Mouse (Mus musculus) megakaryocyte, adult 5-6 weeks (primary cell): ENCODE results near the gene Pkdcc. TPM values are rescaled to one million over a fixed set of nuclear protein-coding genes. Genes with fewer than 3 reads are reported as not detected.

Source experiments
- ATAC-seq: 2 replicates; pipeline ENCODE4 v1.8.0; 2016; ENCODE audit warnings: mild to moderate bottlenecking, inconsistent platforms; ENCODE audit not compliant: poor library complexity, severe bottlenecking
- total RNA-seq, 2 experiments: library from RNA; stranded (forward) in 1 of 2; stranded (reverse) in 1 of 2; fragments of 153-499, 151-499 nt in 1 of 2; fragments of 221-1000, 200-1000 nt in 1 of 2; gene quantifications; 2 replicates each; pipeline versions ENCODE4 v1.2.3 to v1.2.4; 2015 to 2017

Gene Pkdcc
- total RNA-seq, 2 experiments from 2014 or later: 4.8 to 8.9 TPM

DNA sequence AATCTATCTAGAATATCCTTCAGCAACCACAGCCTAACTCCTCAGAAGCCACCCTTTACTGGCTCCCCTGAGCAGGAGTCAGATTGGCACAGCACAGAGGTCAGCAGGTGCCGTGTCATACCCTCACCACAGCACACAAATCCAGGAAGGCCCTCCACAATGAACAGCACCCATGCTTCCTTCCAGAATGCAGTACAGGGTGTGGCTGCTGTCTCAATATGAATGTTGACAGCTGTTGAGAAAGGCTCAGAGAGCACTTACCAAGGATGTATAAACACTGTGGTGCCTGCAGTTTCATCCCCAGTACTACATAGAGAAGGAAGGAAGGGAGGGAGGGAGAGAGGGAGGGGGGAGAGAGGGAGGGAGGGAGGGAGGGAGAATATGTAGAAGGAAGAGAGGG, 29.4 kb downstream of the Pkdcc start:
- ATAC-seq: no peak

DNA sequence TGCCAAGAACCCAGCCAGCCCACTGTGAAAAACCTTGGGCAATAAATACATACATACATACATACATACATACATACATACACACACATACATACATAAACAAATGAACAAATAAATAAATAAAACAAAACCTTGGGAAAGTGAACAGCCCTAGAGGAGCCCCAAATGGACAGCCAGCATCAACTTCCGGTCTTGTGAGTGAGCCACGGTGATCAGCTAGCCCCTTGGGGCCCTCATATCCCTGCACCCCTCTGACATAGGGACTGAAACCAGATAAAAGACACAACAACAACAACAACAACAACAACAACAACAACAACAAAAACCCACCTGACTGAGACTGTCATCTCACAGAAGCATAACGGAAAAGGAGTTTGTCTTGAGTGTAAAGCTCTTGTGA, 30.4 kb downstream of the Pkdcc start:
- no peak for ATAC-seq

DNA sequence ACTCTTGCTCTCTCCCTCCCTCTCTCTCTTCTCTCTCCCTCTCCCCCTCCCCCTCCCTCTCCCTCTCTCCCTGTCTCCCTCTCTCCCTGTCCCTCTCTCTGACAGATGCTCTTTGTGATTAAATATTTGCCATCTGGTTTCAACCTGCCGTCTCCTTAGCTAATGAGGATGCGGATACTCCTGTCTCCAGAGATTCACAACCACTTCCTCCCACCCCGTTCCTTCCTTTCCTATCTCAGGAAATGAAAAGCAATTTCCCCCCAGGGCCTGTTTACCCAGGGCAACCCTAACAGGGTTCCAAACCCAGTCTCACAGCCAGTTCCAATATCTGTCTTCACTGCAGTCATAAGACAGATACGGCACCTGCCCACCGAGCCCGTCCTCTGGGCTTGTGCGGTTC, 31.0 kb downstream of the Pkdcc start:
- ATAC-seq: no peak

DNA sequence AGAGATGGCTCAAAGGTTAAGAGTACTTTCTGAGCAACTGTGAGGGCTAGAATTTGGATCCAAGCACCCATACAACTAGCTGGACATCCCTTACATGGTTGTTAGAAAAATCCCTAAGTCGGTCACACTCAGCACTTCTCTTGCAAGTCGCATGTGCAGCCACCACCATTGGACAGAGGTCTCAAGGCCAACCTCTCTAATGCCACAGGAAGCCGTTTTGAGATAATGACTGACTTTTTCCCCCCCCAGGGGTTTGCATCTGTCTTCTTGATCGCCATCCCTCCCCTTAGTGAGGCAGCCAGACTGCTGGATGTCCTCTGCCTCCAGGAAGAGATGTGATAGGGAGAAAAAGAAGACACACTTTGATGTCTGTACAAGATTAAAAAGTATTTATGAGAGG, 32.1 kb downstream of the Pkdcc start:
- no peak for ATAC-seq

DNA sequence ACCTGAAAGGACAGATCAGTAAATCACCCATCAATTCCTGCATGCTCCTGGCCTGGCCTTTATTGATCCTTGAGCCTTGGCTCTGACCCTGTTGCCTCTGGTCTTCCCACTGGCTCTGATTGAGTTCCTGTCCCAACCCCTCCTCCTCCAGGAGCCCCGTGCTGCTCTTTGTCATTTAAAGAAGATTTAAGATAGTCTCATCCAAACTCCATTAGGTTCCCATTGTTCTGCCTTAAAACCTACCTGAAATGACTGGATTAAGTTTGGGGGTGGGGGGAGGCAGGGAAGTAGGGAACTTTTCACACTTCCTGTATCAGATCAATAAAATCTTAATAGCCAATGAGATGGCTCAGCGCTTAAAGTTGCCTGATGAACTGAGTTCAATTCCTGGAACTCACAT, 33.4 kb downstream of the Pkdcc start:
- ATAC-seq: no peak

DNA sequence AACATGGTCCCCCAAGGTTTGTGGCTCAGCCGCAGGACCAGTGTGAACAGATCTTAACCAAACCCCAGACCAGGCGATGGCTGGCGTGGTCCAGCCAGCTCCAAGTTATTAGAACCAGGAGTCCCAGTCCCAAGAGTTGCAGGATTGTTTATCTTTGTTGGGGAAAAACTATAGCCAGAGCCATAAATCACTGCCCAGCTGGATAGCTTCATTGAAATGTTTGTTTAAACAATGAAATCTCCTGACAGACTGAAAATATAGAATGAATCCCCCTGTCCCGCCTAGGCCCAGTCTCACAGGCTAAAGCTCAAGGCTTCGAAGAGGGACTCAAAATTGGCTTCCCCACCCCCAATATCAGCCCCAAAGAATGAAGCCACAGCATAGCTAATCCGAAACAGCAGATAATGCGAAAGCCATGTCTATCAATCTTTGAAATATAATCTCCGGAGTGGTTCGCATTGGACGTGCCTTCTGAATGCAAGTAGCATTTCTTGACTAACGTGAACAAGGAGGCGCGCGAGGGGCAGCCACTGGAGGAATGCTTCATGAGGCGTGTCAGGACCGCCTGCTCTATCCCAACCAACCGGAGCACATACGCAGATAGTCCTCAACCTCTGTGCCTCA, 35.9 kb downstream of the Pkdcc start:
- ATAC-seq: no peak

DNA sequence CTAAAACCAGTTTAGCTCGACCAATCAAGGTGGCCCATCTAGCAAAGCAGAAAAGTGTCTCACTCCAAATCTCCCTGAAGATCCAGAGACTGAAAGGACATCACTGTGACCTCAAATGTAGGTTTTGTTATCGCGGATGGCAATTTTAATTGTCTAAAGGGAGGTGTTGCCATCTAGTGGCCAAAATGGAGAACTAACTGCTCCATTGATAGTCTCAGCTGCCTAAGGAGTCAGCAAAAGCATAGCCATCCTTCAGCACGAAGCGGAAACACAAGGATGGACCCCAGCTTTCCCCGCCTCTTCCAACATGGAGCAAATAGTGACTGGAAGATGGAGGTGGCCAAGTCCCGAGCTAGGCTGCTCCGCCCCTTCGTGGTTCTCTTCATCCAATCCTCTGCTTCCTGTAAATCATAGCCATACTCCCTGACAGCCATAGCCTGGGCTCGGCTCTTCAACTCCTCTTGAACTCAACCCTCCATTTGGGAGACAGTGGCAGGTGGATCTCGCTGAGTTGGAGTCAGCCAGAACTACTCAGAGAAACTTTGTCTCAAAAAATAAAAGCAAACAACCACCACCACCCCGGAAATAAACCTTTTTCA, 38.1 kb downstream of the Pkdcc start:
- ATAC-seq: peak; percentile 80

DNA sequence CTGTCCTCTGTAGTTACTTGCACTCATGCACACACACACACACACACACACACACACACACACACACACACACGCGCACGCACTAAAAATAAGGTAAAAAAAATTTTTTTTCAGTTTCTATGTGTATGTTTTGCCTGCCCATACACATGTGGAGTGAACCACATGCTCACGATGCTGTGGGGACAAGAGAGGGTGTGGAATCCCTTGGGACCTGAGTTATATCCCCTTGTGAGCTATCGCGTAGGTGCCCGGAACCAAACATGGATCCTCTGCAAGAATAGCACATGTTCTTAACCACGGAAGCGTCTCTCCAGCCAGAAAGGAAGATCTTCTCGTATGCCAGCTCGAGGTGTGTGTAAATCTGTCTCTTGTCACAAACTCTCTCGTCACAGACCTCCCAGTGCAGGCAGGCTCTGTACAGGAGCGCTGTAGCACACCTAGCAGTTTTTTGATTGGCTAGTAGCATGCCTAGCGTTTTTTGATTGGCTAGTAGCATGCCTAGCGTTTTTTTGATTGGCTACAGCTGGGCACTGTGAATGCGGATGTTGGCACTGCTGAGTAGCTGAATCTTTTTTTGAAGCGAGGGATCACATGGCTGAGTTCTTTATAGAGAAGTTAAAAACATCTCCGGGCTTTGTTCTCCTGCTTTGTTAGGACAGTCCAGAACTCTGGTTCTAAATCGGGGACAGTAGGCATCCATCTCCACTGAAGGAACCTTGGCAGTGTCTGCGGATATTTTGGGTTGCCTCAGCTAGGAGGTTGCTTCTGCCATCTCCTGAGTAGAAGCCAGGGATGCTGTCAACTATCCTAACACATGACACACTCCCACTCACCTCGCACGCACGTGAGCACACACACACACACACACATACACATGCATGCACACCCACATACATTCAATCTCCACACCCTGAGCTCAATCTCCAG, 52.4 kb downstream of the Pkdcc start:
- ATAC-seq: peak; percentile 90

DNA sequence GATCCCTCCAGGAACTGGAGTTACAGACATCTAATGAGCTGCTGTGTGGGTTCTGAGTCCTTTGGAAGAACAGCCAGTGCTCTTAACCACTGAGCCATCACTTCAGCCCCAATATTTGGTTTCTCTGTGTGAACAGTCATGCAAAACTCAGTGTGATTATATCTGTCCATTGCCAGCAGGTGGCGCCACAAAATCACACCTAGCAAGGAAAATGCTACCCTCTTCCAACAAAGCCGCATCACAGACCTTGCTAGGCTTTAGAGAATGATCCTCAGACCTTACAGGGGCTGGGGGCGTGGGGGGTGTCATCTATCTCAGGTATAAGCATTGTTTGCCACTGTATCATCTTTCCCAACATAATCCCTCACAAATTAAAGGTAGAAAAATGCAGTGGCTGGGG, 56.4 kb downstream of the Pkdcc start:
- peak; percentile 30; the same call in 1 of the 2 replicates for ATAC-seq

DNA sequence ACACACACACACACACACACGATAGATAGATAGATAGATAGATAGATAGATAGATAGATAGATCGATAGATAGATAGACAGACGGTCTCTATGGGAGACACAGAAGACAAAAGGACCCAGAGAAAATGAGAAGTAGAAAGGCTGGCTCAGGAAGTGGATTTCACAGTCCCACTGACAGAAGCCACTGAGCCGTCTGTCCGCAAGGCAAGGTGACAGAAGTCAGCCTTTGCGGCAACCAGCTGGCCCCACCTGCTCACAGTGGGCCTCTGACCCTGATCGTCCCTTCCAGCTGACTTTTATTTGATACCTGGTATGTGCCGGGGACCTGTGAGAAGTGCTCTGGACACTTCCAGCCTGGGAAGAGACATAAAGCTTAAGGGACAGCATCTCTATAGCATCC, 57.5 kb downstream of the Pkdcc start:
- peak; percentile 29 for ATAC-seq

DNA sequence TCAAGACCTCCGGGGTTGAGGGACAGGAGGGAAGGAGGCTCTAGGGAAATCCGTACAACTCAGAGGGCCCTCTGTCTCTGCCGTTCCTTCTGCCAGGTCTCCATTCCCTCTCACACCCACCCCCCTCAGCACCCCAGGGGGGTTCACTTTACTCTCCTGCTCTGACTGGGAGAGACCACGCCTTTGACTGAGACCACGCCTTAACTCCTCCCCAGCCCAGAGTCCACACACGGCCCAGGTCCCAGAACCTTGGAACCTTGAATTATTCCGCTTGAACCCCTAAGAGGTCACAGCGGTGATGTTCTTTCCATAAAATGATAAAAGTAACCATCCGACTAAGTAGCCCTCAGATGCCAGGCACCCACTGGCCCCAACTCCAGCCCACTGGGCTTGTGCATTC, 58.5 kb downstream of the Pkdcc start:
- ATAC-seq: no peak

DNA sequence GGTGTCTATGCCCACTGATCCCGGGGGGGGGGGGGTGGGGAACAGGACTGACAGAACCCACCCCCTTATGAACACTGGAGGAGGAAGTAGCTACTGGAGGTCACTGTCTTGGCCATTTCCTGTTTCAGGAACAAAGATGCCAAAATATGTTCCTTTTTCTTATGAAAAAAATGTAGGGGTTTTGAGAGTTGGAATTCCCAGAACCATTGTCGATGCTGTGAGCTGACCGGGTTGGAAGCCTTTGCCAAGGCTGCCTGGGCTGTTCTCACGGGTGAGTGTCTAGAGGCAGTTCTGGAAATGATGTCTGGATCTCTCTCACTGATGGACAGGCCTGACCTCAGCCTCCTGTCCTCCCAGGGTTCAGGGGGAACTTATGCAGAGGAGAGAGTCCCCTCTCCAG, 59.0 kb downstream of the Pkdcc start:
- no peak for ATAC-seq

Other genes starting within 250 kb of the Pkdcc start
- 28.1 and 30.8 TPM in 2 replicates for gene Eml4, start 135.6 kb downstream of the Pkdcc start, total RNA-seq (2015)
- gene Eml4, start 135.6 kb downstream of the Pkdcc start, total RNA-seq (2017): 43.8 and 59.8 TPM in 2 replicates